Mouse (Mus musculus): ENCODE measurements at regions not wholly inside any gene's neighbourhood (a gene's known extent, or its start where the extent isn't known, plus 50 kb on each side); places are given as distances from the start of the nearest gene placed in this dataset.

DNA sequence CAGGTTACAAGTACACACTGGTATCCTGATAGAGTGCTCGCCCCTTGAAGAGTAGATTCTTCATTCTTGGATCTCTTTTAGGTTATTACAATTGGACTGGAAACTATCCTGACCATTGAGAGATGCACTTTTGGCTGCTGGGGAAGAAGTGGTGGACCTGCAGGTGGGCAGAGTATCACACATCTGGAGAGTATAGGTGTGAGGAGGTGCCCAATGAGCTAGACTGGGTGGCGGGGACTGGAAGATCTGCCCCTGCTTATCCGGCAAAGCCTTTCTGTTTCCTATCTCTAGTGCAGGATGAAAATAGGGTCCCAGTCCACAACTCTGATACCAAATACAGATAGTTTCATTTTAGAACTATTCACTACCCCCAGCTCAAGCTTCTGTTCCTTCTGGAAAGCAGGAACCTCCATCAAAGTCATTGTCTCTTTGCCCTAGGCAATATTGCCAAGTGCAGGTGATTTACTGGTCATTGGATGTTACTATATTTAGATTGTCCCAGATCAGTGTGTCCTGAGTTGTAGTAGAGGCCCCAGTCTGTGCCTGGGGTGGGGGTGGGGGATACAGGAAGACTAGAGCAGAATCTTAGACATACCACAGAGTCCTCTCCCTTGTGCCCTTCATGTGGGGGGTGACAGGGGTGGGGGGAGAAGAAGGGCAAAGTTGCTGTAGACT, 62.5 kb upstream of the Ube2e1 start:
- no peak for DNase-seq (ENCODE audit: low spot score)

- no peak for DNase-seq (ENCODE audit: low spot score)
Measured at GRCm38 (mm10) chr14:18391824-18392486, 60.3 kb upstream of the Ube2e1 start.

- DNase-seq (ENCODE audit: low spot score), result no peak
Measured at GRCm38 (mm10) chr14:18389390-18389789, 57.7 kb upstream of the Ube2e1 start.

DNA sequence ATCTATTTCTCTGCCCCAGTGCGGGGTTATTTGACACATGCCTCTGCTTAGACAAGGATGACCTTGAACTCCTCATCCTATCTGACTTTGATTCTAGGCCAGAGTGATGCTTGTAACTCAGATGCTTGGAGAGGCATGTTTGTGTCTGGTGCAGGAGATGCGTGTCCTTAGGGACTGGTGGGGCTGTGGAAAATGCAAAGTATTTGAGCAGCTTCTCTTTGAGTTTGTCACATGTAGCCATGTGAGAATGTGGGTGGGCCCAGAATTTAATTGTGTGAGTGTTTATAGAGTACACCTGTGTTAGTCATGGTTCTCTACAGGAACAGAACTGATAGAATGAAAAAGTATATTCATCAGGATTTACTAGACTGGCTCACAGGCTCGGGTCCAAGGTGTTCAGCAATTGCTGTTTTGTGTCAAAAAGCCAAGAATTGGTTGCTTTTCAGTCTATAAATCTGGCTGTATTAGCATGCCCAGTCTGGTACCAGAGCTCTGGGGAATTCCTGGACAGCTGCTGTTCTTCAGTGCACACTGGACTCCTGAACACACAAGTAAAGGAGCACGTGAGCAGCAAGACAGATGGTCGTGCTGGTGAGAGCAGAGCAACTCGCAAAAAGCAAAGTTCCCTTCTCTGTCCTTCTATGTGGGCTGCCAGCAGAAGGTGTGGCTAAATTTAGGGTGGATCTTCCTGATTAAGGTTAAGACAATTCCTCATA, 54.5 kb upstream of the Ube2e1 start:
- DNase-seq (ENCODE audit: low spot score), result peak; percentile 8
